Mouse (Mus musculus): ENCODE data around the gene Fam171a1. TPM values are rescaled to one million over a fixed set of nuclear protein-coding genes. Genes with fewer than 3 reads are reported as not detected.

The Fam171a1 gene
- total and polyA plus RNA-seq, 2 experiments from 2014 or later = 32.1 to 53.5 TPM

DNA sequence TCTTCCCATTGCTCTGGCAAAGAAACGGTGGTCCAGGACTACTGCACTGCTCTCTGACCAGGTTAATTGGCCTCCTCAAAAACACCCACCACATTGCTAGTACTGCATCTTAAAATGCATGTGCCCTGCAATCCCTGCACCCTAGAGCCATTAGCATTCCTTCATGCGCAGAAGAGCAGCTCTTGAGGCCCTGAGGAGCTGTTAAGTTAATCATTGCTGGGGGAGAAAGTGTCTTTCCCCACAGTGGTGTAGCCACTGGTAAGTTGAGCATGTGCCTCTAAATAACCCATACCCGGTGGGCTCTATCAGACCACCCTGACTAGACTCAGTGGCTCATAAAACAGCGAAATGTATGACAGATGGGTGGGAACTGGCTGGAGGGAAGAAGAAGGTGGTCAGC is 66.5 kb downstream of the Fam171a1 start:
- H3K9me3 ChIP-seq (ENCODE audit: low read length) = no peaks in the 10 kb centered on the region
- peaks cover 6% of the 10 kb centered on the region; the same call in 1 of the 2 replicates for H3K36me3 ChIP-seq (ENCODE audit: insufficient read depth)
- H3K27ac ChIP-seq (ENCODE audit: low read depth, low read length) = no peak overlapping the region
- ATAC-seq (no peak), DNase-seq (no peak)
- H3K27me3 ChIP-seq (ENCODE audit: insufficient read depth, low read length) = no peaks in the 10 kb centered on the region
- no peaks in the 10 kb centered on the region for H3K4me1 ChIP-seq (ENCODE audit: insufficient read depth)
- TF ChIP-seq CTCF (IDR thresholded peaks at IDR 0.05; ENCODE audit: low read depth) = no peak
- no peak overlapping the region for H3K9ac ChIP-seq
- H3K4me3 ChIP-seq (ENCODE audit: low read depth, low read length) = no peak overlapping the region
- WGBS = 89% methylated on average over 4 of the region's 4 CpGs
- H3K4me2 ChIP-seq (ENCODE audit: low read depth) = no peak overlapping the region

DNA sequence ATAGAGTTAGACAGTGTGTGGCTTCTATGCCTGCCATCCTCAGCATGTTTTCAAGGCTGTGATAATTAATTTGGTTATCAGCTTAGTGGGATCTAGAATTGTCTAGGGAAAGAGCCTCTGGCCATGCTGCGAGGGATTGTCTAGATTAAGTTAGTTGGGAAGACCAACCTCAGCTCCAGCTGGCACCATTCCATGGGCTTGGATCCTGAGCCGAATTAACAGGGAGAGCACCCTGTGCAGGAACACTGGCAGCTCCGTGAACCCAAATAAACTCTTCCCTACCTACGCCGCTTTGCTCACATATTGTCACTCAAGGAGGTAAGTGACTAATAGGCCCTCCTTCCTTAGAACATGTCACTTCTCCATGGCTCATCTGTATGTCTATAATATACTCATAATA is 69.6 kb downstream of the Fam171a1 start:
- H3K27ac ChIP-seq (ENCODE audit: low read depth, low read length) = no peak overlapping the region
- no peak overlapping the region for H3K9ac ChIP-seq
- 69% methylated on average over 5 of the region's 5 CpGs for WGBS
- DNase-seq = no peak
- no peak overlapping the region for H3K4me3 ChIP-seq (ENCODE audit: low read depth, low read length)
- TF ChIP-seq CTCF (IDR thresholded peaks at IDR 0.05; ENCODE audit: low read depth) = no peak
- no peak overlapping the region for H3K4me2 ChIP-seq (ENCODE audit: low read depth)
- H3K4me1 ChIP-seq (ENCODE audit: insufficient read depth) = no peaks in the 10 kb centered on the region
- no peaks in the 10 kb centered on the region for H3K27me3 ChIP-seq (ENCODE audit: insufficient read depth, low read length)
- H3K36me3 ChIP-seq (ENCODE audit: insufficient read depth) = peaks cover 24% of the 10 kb centered on the region
- H3K9me3 ChIP-seq (ENCODE audit: low read length) = no peaks in the 10 kb centered on the region
- ATAC-seq = no peak

DNA sequence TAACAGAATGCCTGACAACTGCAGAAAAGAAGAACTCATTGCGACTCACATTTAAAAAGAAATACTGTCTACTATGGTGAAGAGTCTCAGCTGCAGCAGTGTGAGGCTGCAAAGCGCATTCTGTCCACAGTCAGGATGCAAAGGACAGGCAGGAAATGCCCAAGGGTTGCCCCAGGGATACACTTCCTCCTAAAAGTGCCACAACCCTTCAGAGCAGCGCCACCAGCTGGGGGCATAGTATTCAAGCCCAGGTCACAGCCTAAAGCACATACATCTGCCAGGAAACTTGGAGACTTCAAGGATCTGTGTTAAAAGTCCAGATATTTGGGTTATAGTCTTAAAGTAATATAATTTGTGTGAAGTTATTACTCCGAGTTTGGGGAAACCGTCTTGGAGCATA is 71.3 kb downstream of the Fam171a1 start:
- Histone ChIP-seq H3K36me3 (ENCODE audit: insufficient read depth) (peaks cover 31% of the 10 kb centered on the region), H3K4me2 (ENCODE audit: low read depth) (no peak overlapping the region), H3K27me3 (ENCODE audit: insufficient read depth, low read length) (no peaks in the 10 kb centered on the region), H3K4me1 (ENCODE audit: insufficient read depth) (no peaks in the 10 kb centered on the region), H3K4me3 (ENCODE audit: low read depth, low read length) (no peak overlapping the region), H3K27ac (ENCODE audit: low read depth, low read length) (no peak overlapping the region), H3K9ac (no peak overlapping the region), H3K9me3 (ENCODE audit: low read length) (no peaks in the 10 kb centered on the region)
- no peak for ATAC-seq
- no peak for DNase-seq
- 88% methylated on average over 5 of the region's 5 CpGs for WGBS
- TF ChIP-seq CTCF (IDR thresholded peaks at IDR 0.05; ENCODE audit: low read depth) = peak; percentile 39

DNA sequence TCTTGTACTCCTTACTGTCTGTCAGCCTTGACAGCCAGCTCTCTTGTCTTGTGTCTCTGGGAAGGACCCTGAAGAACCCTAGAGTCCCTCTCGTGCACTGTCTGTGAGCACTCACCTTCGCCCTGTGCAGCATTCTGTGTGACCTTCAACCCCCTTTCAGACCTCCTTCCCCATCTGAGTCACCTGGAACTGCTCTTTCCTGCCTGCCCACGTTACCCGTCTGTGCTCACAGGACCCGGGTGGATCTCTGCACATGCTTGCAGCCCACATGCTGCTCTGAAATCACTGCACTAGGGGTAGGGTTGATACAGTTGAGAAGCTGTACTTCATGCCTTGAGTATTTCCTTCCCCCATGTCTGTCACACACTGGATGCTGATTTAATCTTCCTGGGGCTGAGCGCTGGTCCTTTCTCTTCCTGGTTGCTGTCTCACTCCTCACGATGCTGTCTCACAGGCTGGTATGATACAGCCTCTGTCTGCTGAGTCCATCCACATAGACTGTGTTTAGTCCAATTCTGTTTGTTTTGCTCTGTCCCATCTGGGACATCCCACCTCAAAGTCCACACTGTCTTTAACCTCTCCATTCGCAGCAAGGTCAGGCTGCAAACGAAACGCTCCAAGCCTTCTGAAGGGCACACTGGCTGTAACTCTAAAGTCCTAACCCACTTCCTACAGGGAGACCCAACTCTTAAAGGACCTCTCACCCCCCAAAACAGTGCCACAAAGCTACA is 74.9 kb downstream of the Fam171a1 start:
- no peak for TF ChIP-seq CTCF (IDR thresholded peaks at IDR 0.05; ENCODE audit: low read depth)
- ATAC-seq (no peak), DNase-seq (no peak)
- no peak overlapping the region for H3K9ac ChIP-seq
- H3K36me3 ChIP-seq (ENCODE audit: insufficient read depth) = peaks cover 41% of the 10 kb centered on the region
- no peaks in the 10 kb centered on the region for H3K9me3 ChIP-seq (ENCODE audit: low read length)
- WGBS = 91% methylated on average over 10 of the region's 10 CpGs
- no peaks in the 10 kb centered on the region for H3K4me1 ChIP-seq (ENCODE audit: insufficient read depth)
- H3K27me3 ChIP-seq (ENCODE audit: insufficient read depth, low read length) = no peaks in the 10 kb centered on the region
- no peak overlapping the region for H3K4me2 ChIP-seq (ENCODE audit: low read depth)
- H3K27ac ChIP-seq (ENCODE audit: low read depth, low read length) = no peak overlapping the region
- no peak overlapping the region for H3K4me3 ChIP-seq (ENCODE audit: low read depth, low read length)

DNA sequence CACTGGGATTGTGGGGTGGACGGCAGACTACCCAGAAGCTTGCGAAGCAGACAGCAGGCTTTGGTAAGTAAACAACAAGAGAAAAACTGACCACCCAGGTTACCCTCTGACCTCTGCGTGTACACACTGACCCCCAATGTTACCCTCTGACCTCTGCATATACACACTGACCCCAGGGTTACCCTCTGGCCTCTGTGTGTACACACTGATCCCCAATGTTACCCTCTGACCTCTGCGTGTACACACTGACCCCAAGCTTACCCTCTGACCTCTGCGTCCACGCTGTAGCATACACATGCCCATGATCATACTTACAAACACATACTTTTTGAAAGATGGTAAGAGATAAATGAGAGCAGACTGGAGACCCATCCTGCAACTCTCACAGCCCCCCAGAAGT is 77.1 kb downstream of the Fam171a1 start:
- DNase-seq (no peak), ATAC-seq (no peak)
- no peaks in the 10 kb centered on the region for H3K4me1 ChIP-seq (ENCODE audit: insufficient read depth)
- 90% methylated on average over 6 of the region's 6 CpGs for WGBS
- no peak overlapping the region for H3K4me3 ChIP-seq (ENCODE audit: low read depth, low read length)
- H3K9me3 ChIP-seq (ENCODE audit: low read length) = no peaks in the 10 kb centered on the region
- no peak overlapping the region for H3K9ac ChIP-seq
- H3K36me3 ChIP-seq (ENCODE audit: insufficient read depth) = peaks cover 48% of the 10 kb centered on the region
- H3K4me2 ChIP-seq (ENCODE audit: low read depth) = no peak overlapping the region
- TF ChIP-seq CTCF (IDR thresholded peaks at IDR 0.05; ENCODE audit: low read depth) = no peak
- H3K27ac ChIP-seq (ENCODE audit: low read depth, low read length) = no peak overlapping the region
- no peaks in the 10 kb centered on the region for H3K27me3 ChIP-seq (ENCODE audit: insufficient read depth, low read length)

DNA sequence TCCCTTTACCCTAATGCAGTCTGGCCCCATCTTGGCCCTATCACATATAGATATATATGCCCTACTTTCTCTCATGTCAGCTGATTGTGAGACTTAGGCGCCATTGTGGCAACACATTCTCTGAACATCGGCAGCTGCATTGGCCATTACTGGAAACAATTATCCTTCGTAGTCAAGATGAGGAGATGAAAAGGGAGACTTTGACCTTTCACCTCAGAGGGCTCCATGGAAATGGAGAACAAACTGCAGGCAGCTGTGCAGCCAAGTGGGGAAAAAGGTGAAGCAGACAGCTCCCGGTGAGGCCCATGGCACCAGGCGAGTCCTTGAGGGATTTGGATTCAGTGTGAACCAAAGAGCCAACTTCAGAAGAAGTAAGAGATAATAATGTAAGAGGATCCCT is 81.5 kb downstream of the Fam171a1 start:
- ATAC-seq (no peak), DNase-seq (no peak)
- Histone ChIP-seq H3K4me2 (ENCODE audit: low read depth) (no peak overlapping the region), H3K27ac (ENCODE audit: low read depth, low read length) (no peak overlapping the region), H3K36me3 (ENCODE audit: insufficient read depth) (peaks cover 33% of the 10 kb centered on the region), H3K9me3 (ENCODE audit: low read length) (no peaks in the 10 kb centered on the region), H3K27me3 (ENCODE audit: insufficient read depth, low read length) (no peaks in the 10 kb centered on the region), H3K9ac (no peak overlapping the region), H3K4me3 (ENCODE audit: low read depth, low read length) (no peak overlapping the region), H3K4me1 (ENCODE audit: insufficient read depth) (no peaks in the 10 kb centered on the region)
- 74% methylated on average over 5 of the region's 5 CpGs for WGBS
- no peak for TF ChIP-seq CTCF (IDR thresholded peaks at IDR 0.05; ENCODE audit: low read depth)

DNA sequence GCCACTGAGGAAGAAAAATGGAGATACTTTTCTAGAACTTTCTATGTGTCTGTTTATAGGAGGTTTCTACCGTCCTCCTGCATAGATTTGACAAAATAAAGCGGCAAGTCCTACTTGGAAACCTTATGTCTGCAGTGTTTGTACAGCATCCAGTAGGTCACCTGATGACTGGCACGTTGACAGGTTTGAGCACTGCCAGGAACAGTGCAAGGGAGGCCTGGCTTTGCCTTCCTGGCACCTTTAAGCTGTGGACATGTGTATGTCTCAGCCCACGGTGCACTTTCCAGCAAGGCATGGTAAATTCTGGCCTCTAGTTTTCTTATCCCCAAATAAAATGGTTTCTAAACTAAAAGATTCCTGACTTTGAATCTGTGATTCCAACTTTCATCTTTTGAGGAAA is 86.4 kb downstream of the Fam171a1 start:
- no peak for TF ChIP-seq CTCF (IDR thresholded peaks at IDR 0.05; ENCODE audit: low read depth)
- Histone ChIP-seq H3K9me3 (ENCODE audit: low read length) (no peaks in the 10 kb centered on the region), H3K27ac (ENCODE audit: low read depth, low read length) (no peak overlapping the region), H3K4me1 (ENCODE audit: insufficient read depth) (no peaks in the 10 kb centered on the region), H3K27me3 (ENCODE audit: insufficient read depth, low read length) (no peaks in the 10 kb centered on the region), H3K9ac (no peak overlapping the region), H3K36me3 (ENCODE audit: insufficient read depth) (peaks cover 28% of the 10 kb centered on the region), H3K4me3 (ENCODE audit: low read depth, low read length) (no peak overlapping the region), H3K4me2 (ENCODE audit: low read depth) (no peak overlapping the region)
- no peak for ATAC-seq
- DNase-seq = no peak
- WGBS = 90% methylated on average over 4 of the region's 4 CpGs

Data from forebrain, postnatal 0 days (tissue).